Mouse (Mus musculus): Measurements from ENCODE around the gene Chchd2.

DNA sequence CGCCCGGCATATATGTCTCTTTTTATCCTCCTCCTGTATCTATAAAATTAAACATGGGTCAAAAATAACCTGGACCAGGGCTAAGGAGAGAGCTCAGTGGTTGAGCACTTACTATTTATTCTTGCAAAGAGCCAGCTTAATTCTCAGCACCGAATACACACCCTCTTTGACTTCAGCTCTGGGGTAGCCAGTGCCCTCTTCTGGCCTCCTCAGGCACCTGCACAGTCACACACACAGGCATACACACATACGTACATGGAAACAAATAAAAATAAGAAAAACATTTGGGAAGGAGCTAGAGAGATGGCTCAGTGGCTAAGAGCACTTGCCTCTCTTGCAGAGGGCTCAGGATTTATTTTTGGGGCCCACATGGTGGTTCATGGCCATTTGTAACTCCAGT, 34.7 kb upstream of the Chchd2 start:
- TF ChIP-seq GATA1 (IDR thresholded peaks at IDR 0.05; ENCODE audit: low read length) (no peak), TAL1 (IDR thresholded peaks at IDR 0.05; ENCODE audit: low read length) (no peak)
